Mouse (Mus musculus) megakaryocyte, embryonic 14.5 days (primary cell): ENCODE measurements around the gene Best1.

Source experiments
- FLI1 ChIP-seq: IDR thresholded peaks from 2 replicates; pipeline ENCODE4 v1.6.1; 2012; ENCODE audit warnings: low read length, inconsistent platforms, mixed read lengths
- GATA1 ChIP-seq: IDR thresholded peaks from 3 replicates; pipeline ENCODE4 v1.6.1; 2012; ENCODE audit warnings: mixed read lengths, low read length, inconsistent platforms, borderline replicate concordance

- TF ChIP-seq GATA1 (no peak), FLI1 (no peak)
These were observed 32.9 kb upstream of the Best1 start for GRCm38 (mm10) chr19:10034356-10034755.
